Mouse (Mus musculus) cerebellum, adult 18-20 months (tissue): Measurements from ENCODE around the gene Cnmd.

Experiments
- DNase-seq, 2 experiments: peaks; one replicate each; pipeline ENCODE4 v3.0.0; 2021

Gene Cnmd

DNA sequence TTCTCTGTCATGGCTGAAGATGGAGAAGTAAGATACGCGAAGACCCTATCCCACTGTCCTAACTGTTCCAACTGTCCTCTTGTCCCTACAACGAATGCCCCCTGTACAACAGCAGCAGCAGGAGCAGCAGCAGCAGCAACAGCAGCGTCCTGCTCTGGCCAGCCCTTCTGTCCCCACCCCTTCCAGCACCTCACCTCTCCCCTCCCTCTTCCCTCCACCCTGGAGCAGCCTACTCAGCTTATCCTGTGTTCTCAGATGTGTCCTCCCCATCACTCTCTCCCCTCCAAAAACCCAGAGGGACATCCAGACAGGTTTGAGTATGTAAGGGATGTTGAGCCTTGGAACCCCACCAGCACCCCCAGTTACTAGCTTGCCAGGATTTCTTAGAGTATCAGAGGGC, at the start of gene Cnmd:
TSS of gene Cnmd (minus strand) at position 170 of the 400 bp plus-strand sequence.
- no peak for DNase-seq

GRCm38 (mm10) chr14:79711301-79711700, 49.3 kb upstream of the Cnmd start:
- no peak for DNase-seq

- DNase-seq = no peak
These were observed 41.7 kb upstream of the Cnmd start for GRCm38 (mm10) chr14:79703523-79704172.

GRCm38 (mm10) chr14:79701606-79702005, 39.6 kb upstream of the Cnmd start:
- DNase-seq = no peak

DNA sequence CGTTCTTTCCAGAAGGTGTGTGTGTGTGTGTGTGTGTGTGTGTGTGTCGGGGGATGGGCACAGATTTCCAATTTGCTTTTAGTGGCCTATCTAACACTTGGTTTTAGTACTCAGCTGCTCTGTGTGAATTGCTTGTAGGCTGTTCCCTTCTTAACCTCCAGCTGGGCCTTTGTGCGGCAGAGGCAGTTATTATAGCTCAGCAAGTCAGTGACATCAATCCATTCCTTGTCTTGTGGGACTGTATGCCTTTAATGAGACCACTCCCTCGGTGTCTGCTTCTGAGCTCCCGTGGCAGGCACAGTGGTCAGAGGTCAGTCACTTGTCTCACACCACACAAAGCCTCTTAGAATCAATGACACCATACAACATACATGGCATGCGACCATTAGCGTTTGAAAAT, 39.1 kb upstream of the Cnmd start:
- DNase-seq = no peak

DNA sequence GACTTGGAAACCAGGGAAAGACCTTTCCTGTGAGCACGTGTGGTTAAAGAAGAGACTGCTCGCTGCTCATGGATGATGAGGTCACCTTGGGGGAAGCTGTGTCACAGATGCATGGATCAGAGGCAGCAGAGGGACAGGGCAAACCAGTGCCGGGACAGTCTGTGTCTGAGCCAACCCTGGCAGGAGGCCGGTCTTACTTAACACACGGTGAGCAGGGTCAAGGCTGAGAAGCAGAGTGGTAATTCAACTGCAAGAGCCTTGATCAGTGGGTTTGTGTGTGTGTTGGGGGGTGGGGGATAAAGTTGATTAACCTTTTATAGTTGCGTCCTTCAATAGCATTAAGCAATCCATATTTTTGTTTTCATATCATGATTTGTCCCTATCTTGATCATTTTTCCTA, 37.4 kb upstream of the Cnmd start:
- DNase-seq = no peak

DNA sequence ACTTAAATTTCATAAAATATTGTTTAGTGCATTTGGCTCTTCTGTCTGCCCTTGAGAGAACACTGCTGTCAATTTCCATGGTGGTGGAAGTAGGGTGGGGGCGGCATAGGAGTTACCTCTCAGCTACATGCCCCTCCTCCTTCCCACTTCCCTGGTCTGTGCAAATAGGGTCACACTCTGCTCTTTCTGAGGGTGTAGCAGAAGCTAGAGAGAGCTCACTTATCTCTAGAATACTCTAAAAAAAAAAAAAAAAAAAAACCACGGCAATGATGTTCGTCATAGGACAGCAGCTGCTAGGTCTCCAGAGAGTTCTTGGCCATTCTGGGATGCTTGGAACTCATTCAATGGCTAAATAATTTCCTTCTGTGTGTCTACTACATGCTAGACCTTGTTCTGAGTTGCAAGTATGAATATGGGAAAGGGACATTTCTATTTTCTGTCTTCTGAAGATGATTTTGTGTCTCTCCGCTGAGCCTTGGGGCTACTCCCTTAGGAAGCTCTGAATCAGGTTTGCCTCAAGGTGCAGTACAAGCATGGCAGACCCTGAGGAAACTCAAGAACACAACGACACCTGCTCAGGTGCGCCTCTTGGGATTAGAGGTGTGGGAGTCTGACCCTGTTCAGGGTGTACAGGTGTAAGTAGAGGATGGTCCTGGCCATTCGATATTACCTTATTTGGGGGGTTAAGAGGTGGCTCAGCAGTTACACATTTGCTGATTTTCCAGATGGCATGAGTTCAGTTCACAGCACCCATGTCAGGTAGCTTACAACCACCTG, 28.3 kb upstream of the Cnmd start:
- no peak for DNase-seq

- no peak for DNase-seq
These were observed 18.7 kb upstream of the Cnmd start for GRCm38 (mm10) chr14:79680652-79681051.

DNA sequence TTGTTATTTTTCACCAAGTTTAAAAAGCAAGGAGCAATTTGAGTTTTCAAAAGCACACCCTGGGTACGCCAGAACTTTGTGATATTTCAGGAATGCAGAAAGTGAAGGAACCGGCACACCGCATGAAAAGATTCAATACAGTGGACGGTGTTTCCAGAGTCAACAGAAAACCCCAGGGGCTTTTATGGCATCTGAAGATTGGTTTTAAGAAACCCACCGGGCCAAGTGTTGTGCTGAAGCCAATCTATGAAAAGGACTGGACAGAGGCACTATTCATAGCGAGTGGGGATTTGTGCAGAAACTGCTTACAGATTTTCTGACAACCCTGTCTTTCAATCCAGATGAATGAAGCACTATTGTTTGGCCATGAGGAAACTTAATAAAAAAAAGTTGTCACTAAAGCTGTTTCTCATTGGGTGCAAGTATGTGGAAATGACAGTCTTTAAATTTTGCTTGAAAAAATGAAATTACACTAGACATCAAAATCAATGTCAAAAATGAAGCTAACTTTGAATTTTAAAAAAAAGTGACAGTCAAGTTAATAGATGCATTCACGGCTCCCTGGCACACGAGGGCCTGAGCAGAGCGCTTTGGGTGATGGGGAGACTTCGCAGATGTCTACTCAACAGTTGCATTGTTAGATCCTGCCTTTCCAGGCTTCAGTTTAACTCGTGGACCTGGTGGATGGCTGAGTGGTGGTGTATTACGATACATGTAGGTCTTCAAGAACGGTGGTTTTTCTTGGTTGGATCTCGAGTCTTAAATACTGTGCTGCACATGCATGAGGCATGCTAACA, 16.1 kb upstream of the Cnmd start:
- DNase-seq = no peak

DNA sequence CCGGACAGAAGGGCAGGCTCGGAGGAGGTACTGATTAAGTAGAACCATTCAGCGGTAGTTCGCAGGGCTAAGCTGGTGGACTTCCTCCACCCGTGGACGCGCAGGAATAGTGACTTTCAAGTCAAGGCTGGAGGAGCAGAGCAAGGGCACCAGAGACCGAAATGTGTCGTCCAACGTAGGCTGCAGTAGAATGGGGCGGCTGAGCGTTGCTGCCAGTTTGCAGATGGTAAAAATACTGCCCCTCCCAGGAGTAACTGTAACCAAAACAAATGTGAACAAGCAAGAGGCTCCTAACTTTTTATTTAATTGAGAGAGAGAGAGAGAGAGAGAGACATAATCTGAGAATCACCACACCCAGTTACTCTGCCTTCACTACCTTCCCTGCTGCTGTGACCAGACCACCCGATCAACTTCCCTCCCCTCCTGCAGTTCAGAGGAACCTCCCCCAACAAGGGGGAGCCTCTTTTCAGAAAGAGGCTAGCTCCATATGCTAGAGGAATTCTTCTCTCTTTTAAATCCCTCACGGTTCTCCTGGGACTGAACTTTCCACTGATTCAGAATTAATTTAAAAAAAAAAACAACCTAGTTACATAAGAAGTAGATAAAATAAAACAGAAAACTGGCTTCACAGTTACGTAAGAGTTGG, 15.3 kb upstream of the Cnmd start:
- DNase-seq = no peak

DNA sequence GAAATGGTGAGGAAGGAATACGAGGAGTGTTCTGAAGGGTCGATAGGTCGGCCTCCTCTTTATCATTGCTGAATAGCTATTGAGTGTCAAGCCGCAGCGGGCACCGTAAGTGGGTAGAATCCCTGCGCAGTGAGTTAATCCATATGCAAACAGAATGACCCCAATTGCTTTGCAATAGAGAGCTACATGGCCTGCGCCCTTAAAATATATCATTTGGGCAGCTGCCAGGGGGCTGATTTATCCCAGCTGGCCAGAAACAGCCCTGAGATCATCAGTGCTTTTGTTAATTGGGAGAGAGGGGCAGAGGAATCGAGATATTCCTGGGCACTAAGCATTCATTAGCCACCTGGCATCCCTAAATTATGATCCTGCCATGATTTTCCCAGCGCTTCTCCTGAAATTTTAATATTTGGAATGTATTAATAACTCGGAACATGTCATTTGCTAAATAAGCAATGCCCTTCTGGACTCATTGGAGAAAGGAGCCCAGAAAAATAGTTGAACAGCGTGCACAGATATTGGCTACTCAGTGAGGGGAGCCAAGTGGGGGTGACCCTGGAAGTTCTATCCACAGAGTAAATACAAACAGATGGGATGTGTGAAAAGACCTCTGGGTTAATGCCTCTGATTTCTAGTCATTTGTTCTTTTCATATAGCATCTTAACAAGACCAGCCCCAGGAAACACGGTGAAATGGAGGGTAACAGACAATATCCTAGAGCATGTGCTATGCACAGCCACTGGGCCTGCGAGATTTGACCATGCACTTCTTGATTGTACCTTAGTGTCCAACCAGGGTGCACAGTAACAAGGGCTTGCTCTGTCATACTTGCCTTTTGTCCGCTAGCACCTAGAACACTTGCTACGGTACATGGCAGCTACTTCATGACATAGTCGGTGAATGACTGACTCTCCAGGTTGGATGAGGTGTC, 11.4 kb upstream of the Cnmd start:
- DNase-seq = no peak

GRCm38 (mm10) chr14:79672567-79672966, 10.6 kb upstream of the Cnmd start:
- DNase-seq = no peak

GRCm38 (mm10) chr14:79671008-79671407, 9.0 kb upstream of the Cnmd start:
- no peak for DNase-seq

GRCm38 (mm10) chr14:79661005-79661917, 709 bp downstream of the Cnmd start:
- DNase-seq = peak; percentile 40 to 45

GRCm38 (mm10) chr14:79660467-79660866, 1.5 kb downstream of the Cnmd start:
- DNase-seq = no peak

- no peak for DNase-seq
These were observed 3.0 kb downstream of the Cnmd start for GRCm38 (mm10) chr14:79658748-79659508.

- peak; percentile 7 to 11 for DNase-seq
These were observed 3.7 kb downstream of the Cnmd start for GRCm38 (mm10) chr14:79658286-79658685.

DNA sequence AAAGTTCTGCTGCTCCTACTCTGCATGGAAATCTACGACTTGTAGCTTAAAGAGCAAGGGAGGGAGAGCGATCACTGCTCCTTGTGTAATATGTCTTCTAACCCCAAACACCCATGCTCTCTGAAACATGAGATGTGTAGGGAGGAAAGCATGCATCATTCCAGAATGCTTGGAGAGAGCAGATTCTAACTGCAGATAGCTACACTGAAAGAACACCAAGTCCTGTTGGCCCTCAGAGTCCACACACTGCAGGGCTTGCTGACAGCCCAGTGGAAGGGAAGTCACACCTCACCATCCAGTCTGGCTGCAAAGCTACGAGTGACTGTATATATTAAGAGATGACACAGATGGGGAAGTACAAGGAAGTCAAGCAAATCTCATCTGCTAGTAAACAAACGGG, 9.3 kb downstream of the Cnmd start:
- no peak for DNase-seq

GRCm38 (mm10) chr14:79649680-79650079, 12.3 kb downstream of the Cnmd start:
- no peak for DNase-seq

DNA sequence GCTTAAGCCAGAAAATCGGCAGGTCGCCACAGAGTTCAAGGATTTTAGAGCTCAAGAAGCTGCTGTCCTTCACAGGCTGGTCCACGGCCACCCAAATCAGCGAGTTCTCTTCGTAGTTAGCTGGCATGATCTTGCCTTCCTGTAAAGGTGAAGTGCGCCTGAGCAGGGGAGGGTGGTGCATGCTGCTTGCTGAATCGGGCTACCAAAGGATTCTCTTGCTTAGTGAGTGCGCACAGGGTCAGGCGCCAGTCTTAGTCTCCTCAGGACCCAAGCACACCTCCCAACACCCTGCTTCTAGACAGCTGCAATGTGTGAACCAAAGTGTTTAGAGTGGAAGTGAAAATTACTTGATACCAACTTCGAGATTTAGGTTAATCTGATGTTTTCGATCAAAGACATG, 16.6 kb downstream of the Cnmd start:
- DNase-seq = no peak
